Mouse (Mus musculus) forebrain, embryonic 13.5 days (tissue): ENCODE data around the gene Farp1. TPM values are rescaled to one million over a fixed set of nuclear protein-coding genes. Genes with fewer than 3 reads are reported as not detected.

Experiments used
- ATAC-seq: fragments of 200-750 bp; cut with Nextera tagmentation; 2 replicates; pipeline ENCODE4 v1.8.0; 2017
- H3K27ac ChIP-seq: fragments of 300-500 bp; sonication (generic); 2 replicates; pipeline ENCODE4 v1.5.1; 2015; ENCODE audit warnings: inconsistent platforms, mild to moderate bottlenecking, moderate library complexity
- H3K27me3 ChIP-seq: fragments of 300-500 bp; sonication (generic); 2 replicates; pipeline ENCODE4 v1.6.1; 2015; ENCODE audit warnings: mild to moderate bottlenecking, inconsistent platforms
- H3K36me3 ChIP-seq: fragments of 300-500 bp; sonication (generic); 2 replicates; pipeline ENCODE4 v1.6.1; 2015; ENCODE audit warnings: mild to moderate bottlenecking, inconsistent platforms; ENCODE audit not compliant: poor library complexity, severe bottlenecking
- H3K4me1 ChIP-seq: fragments of 300-500 bp; sonication (generic); 2 replicates; pipeline ENCODE4 v1.6.1; 2015; ENCODE audit warnings: inconsistent platforms
- H3K4me2 ChIP-seq: fragments of 300-500 bp; sonication (generic); 2 replicates; pipeline ENCODE4 v1.6.1; 2015; ENCODE audit warnings: inconsistent platforms, mild to moderate bottlenecking, moderate library complexity
- H3K4me3 ChIP-seq: fragments of 300-500 bp; sonication (generic); 2 replicates; pipeline ENCODE4 v1.5.1; 2015; ENCODE audit warnings: mild to moderate bottlenecking, inconsistent platforms
- H3K9ac ChIP-seq: fragments of 300-500 bp; sonication (generic); 2 replicates; pipeline ENCODE4 v1.6.1; 2015; ENCODE audit warnings: mild to moderate bottlenecking, inconsistent platforms
- H3K9me3 ChIP-seq: fragments of 300-500 bp; sonication (generic); replicated peaks from 2 replicates; pipeline ENCODE4 v1.6.1; 2016; ENCODE audit warnings: inconsistent platforms
- WGBS: fragments of 180-500 bp; shearing (Covaris S2); methylation state at CpG from one replicate; pipeline ENCODE4 v1.1.7; 2015; 5-methylcytosine and 5-hydroxymethylcytosine counted together
- polyA plus RNA-seq: library from polyadenylated mRNA; unstranded; fragments of >200 nt; fragmentation: Nextera tagmentation; extraction: Ambion mirVana; gene quantifications from 2 replicates; pipeline ENCODE4 v1.2.1, GENCODE M21; 2015

Gene Farp1
- polyA plus RNA-seq, 1 experiment from 2014 or later: 15.9 TPM

DNA sequence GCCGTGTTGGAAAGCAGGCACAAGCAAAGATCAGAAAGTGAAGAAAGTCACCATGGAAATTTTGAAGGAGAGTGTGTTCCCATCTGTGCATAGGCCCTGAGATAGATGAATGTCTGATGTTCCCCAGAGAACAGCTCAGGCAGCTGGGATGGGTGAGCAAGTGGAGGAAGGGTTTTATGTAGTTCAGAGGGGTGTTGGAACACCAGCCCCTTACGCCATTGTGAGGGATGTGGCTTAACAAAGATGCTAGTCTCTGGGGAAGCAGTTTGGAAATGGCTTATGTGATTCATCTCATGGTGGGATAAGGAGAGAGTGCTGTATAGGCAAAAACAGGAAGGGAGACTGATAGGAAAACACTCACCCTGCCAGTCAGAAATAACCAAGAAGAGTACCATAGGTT, 159.0 kb downstream of the Farp1 start:
- Histone ChIP-seq H3K4me1 (peaks cover 21% of the 10 kb centered on the region), H3K4me3 (no peak overlapping the region), H3K27me3 (no peaks in the 10 kb centered on the region), H3K36me3 (peaks cover 6% of the 10 kb centered on the region; the same call in 1 of the 2 replicates), H3K27ac (no peak overlapping the region), H3K9ac (no peak overlapping the region), H3K4me2 (no peak overlapping the region), H3K9me3 (peaks cover 10% of the 10 kb centered on the region; the same call in 1 of the 2 replicates)
- 87% methylated on average over 2 of the region's 2 CpGs for WGBS
- no peak for ATAC-seq

DNA sequence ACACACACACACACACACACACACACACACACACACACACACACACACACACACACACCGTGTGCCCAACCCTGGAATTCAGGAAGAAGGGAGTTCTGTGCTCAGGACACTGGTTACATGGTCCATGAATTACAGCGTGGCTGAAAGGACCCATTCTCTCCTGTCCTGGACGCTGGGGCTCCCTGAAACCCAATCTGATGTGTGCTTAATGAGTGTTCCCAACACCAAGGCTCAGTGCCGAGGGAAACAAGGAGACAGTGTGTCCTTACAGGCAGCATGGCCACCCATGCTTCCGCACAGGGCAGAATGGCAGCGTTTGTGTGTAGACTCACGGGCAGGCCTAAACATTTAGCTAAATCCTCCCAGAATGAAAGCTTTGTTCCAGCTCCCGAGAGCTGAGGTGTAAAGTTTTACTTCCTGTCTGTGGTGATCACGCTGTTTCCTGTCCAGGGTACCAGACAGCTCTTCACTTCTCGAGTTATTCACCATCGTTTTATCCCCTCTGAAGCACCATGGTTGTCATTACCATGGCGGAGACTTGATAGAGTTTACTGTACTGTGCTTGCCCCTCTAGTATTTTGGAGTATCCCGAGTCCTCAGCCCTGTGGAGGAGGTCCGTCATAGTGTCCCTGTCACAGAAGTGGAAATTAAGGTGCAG, 164.0 kb downstream of the Farp1 start:
- Histone ChIP-seq H3K36me3 (peaks cover 6% of the 10 kb centered on the region; the same call in 1 of the 2 replicates), H3K4me2 (peak overlapping the region; percentile 7; the same call in 1 of the 2 replicates), H3K27ac (peak overlapping the region; percentile 54; the same call in 1 of the 2 replicates), H3K4me1 (peaks cover 30% of the 10 kb centered on the region), H3K4me3 (no peak overlapping the region), H3K27me3 (no peaks in the 10 kb centered on the region), H3K9ac (no peak overlapping the region), H3K9me3 (peaks cover 10% of the 10 kb centered on the region; the same call in 1 of the 2 replicates)
- ATAC-seq: peak; percentile 84
- 37% methylated on average over 14 of the region's 14 CpGs for WGBS

DNA sequence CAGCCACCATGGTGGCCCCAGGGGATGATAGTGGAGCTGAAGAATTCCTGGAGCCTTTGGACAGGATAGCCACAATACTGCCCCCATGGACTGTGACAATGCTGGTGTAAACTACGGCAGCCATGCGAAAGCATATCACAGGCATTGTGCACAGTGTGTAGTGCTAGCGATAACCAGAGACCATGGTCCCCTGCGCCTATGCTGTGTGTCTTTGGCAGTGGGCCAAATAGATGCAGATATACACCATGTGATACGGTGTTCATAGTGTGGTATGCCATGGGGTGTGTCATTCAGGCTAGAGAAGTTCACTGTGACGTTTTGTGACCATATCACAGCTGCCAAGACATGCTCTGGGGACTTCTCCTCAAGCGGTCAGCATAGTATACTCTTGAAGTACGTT, 164.8 kb downstream of the Farp1 start:
- 59% methylated on average over 8 of the region's 8 CpGs for WGBS
- no peak overlapping the region for H3K27ac ChIP-seq
- no peaks in the 10 kb centered on the region for H3K27me3 ChIP-seq
- peak; percentile 74 for ATAC-seq
- peaks cover 10% of the 10 kb centered on the region; the same call in 1 of the 2 replicates for H3K9me3 ChIP-seq
- H3K4me3 ChIP-seq: no peak overlapping the region
- no peak overlapping the region for H3K9ac ChIP-seq
- peaks cover 6% of the 10 kb centered on the region; the same call in 1 of the 2 replicates for H3K36me3 ChIP-seq
- H3K4me1 ChIP-seq: peaks cover 30% of the 10 kb centered on the region
- no peak overlapping the region for H3K4me2 ChIP-seq

DNA sequence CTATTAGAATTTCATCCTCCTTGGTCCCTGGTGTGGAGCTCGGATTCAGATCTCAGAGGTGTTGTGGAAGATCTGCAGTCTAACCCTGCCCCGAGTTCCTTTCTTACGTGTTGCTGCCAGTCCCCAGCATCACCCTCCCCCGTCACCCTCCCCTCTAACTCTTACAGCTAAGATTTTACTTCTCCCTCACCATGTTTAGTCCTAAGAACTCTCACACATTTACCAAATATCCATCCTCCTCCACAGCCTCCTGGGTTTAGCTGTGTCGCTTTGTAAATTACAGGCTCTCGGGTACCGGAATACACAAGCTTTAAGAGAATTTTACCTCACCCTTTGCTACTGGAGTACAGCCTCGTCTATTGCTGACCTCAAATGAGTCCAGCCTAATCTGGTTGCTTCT, 165.4 kb downstream of the Farp1 start:
- no peak overlapping the region for H3K9ac ChIP-seq
- no peak overlapping the region for H3K4me2 ChIP-seq
- no peak overlapping the region for H3K27ac ChIP-seq
- H3K4me3 ChIP-seq: no peak overlapping the region
- peaks cover 9% of the 10 kb centered on the region; the same call in 1 of the 2 replicates for H3K9me3 ChIP-seq
- H3K4me1 ChIP-seq: peaks cover 30% of the 10 kb centered on the region
- 81% methylated on average over 8 of the region's 8 CpGs for WGBS
- no peak for ATAC-seq
- H3K27me3 ChIP-seq: no peaks in the 10 kb centered on the region
- H3K36me3 ChIP-seq: peaks cover 4% of the 10 kb centered on the region; the same call in 1 of the 2 replicates

DNA sequence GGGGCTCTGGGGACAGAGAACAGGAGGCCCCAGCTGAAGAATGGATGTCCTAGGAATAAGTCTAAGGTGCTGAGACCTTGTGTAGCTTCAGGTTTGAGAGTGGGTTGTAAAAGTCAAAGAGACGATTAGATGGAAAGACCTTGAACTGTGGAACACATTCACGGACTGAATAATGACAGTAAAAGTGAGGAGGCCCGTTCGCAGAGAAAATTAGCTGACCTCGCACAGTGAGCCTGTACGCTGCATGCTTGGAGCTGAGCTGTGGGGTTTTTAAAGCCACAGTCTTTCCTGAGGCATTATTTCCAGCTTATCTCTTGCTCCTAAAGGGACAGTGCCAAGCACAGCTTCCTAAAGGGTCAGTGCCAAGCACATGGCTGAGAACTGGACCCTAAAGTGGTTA, 166.2 kb downstream of the Farp1 start:
- 80% methylated on average over 6 of the region's 6 CpGs for WGBS
- peaks cover 4% of the 10 kb centered on the region; the same call in 1 of the 2 replicates for H3K9me3 ChIP-seq
- H3K27ac ChIP-seq: no peak overlapping the region
- peaks cover 30% of the 10 kb centered on the region for H3K4me1 ChIP-seq
- no peaks in the 10 kb centered on the region; the same call in 1 of the 2 replicates for H3K36me3 ChIP-seq
- no peak for ATAC-seq
- no peak overlapping the region for H3K9ac ChIP-seq
- H3K4me2 ChIP-seq: no peak overlapping the region
- H3K4me3 ChIP-seq: no peak overlapping the region
- no peaks in the 10 kb centered on the region for H3K27me3 ChIP-seq

DNA sequence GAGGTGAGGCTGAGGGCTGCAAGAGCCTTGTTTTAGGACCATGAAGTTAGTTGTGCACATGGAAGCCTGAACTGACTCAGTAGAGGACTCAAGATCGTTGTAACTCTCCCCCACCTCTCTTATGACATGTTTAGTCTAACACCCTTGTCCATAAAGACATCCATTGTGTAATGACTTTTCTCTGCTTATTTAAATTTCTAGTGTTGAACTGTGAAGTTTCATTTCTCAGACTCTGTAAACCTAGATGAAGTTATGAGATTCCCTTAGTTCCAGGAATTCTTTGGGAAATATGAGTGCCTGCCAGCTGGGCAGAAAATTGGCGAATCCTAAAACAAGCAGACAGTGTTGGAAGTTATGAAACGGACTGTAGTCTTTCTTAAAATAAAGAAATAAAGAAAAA, 170.5 kb downstream of the Farp1 start:
- H3K9ac ChIP-seq: no peak overlapping the region
- WGBS: 81% methylated on average over 3 of the region's 3 CpGs
- no peak for ATAC-seq

DNA sequence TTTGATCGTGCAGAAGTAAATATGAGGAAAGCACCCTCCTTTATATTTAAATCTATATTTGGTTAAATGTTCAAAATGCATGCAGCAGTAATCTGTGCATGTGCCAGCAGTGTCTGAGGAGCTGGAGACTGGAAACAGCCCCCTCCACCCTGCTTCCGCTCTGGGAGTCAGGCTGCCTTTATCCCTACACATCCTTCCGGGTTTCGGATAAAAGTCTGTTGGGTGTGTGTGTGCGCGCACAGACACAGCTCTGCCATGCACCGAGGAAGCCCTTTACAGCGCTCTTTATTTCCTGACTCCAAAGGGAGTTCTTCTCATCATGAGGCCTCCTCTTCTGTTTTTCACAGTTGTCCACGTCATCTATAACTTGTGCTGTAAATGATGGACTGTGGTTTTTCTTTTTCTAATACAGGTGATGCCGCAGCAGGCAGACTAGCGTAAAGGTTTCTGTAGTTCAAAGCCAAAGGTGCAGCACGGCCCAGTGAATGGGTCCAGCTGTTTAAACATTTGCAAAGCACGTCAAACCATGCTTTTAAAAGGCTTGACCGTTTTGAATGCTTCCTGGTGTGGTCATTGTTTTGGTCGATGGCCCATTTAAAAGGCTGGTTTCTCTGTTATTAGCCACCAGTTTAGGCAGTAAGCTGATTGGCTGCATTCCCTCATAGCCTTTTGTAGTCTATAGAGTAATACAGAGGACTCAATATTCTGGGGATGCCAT, 172.6 kb downstream of the Farp1 start:
- Histone ChIP-seq H3K27ac (peak overlapping the region; percentile 25; the same call in 1 of the 2 replicates), H3K4me1 (peaks cover 18% of the 10 kb centered on the region), H3K9me3 (no peaks in the 10 kb centered on the region), H3K4me2 (no peak overlapping the region), H3K36me3 (peaks cover 20% of the 10 kb centered on the region), H3K9ac (no peak overlapping the region), H3K4me3 (no peak overlapping the region), H3K27me3 (no peaks in the 10 kb centered on the region)
- no peak; the same call in 1 of the 2 replicates for ATAC-seq
- WGBS: 50% methylated on average over 15 of the region's 15 CpGs

More for the DNA sequence above, 170.5 kb downstream of the Farp1 start:
- H3K36me3 ChIP-seq: peaks cover 11% of the 10 kb centered on the region; the same call in 1 of the 2 replicates
- no peaks in the 10 kb centered on the region for H3K9me3 ChIP-seq
- H3K4me3 ChIP-seq: no peak overlapping the region
- H3K27ac ChIP-seq: no peak overlapping the region
- peaks cover 23% of the 10 kb centered on the region for H3K4me1 ChIP-seq
- no peaks in the 10 kb centered on the region for H3K27me3 ChIP-seq
- no peak overlapping the region for H3K4me2 ChIP-seq

DNA sequence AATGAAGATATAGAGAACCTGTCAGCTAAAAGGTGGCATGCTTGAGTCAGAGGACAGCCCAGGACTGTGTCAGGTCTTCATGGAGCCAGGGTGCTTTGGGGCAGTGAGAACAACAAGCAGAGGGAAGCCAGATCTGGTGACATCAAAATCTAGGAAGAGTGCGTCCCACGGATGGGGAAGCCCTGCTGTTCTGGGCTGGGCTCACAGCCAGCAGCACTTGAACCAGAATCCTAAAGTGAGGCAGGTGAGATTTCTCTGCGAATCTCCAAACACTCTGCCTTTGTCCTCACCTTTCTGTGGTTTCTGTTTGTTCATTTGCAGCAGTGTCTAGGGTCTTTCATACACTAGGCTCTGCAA, 173.1 kb downstream of the Farp1 start:
- Histone ChIP-seq H3K27me3 (no peaks in the 10 kb centered on the region), H3K27ac (0 out of 2 replicates have a peak overlapping the region, but pooled peaks have one; percentile 25), H3K36me3 (peaks cover 21% of the 10 kb centered on the region), H3K4me1 (peaks cover 18% of the 10 kb centered on the region), H3K4me3 (no peak overlapping the region), H3K4me2 (no peak overlapping the region), H3K9ac (no peak overlapping the region), H3K9me3 (no peaks in the 10 kb centered on the region)
- 0 out of 2 replicates have a peak, but pooled peaks have one; percentile 22 for ATAC-seq
- 51% methylated on average over 3 of the region's 3 CpGs for WGBS

DNA sequence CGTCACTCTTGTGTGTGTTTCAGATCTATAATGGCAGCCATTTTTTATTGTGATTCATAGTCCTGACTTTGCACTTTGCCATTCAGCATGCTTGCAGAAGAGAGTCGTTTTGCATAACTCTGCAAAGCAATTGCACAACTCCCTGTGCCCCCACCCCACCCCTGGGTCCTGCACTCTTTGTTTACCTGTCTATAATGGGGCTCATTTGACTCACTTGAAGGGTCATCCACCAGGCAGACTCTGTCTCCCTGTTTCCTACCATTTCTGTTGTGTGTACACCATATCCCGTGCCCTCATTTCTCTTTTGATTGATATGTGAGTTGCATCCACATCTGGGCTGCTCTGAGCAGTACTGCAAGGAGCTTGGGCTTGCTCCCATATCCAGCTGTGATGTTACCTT, 175.3 kb downstream of the Farp1 start:
- no peak overlapping the region for H3K4me3 ChIP-seq
- H3K36me3 ChIP-seq: peaks cover 21% of the 10 kb centered on the region
- H3K27ac ChIP-seq: no peak overlapping the region
- H3K4me1 ChIP-seq: peaks cover 18% of the 10 kb centered on the region
- H3K4me2 ChIP-seq: no peak overlapping the region
- H3K9ac ChIP-seq: no peak overlapping the region
- ATAC-seq: no peak
- H3K9me3 ChIP-seq: no peaks in the 10 kb centered on the region
- 82% methylated on average over 3 of the region's 3 CpGs for WGBS
- H3K27me3 ChIP-seq: no peaks in the 10 kb centered on the region

DNA sequence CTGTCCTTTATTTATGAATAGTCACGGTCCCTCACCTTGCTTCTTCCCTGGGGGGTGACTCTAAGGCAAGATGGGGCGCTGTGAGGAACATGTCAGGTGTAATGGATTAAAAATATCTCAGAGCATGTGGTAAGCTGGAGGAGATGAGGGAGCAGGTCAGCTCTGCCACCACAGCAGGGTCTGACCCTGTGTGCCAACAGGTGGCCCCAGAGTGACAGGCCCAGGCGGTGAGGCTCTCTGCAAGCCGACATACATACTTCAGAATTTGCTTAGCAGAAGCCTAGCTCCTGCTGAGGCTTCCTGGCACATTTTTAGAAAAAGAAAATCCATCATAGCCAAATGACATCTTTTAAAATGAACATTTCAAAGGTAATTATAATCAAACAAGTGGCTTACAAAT, 178.7 kb downstream of the Farp1 start:
- H3K9ac ChIP-seq: no peak overlapping the region
- H3K27me3 ChIP-seq: no peaks in the 10 kb centered on the region
- no peak for ATAC-seq
- WGBS: 80% methylated on average over 4 of the region's 4 CpGs
- no peak overlapping the region for H3K27ac ChIP-seq
- no peaks in the 10 kb centered on the region for H3K9me3 ChIP-seq
- no peak overlapping the region for H3K4me3 ChIP-seq
- H3K4me2 ChIP-seq: no peak overlapping the region
- no peaks in the 10 kb centered on the region for H3K4me1 ChIP-seq
- H3K36me3 ChIP-seq: peaks cover 17% of the 10 kb centered on the region

DNA sequence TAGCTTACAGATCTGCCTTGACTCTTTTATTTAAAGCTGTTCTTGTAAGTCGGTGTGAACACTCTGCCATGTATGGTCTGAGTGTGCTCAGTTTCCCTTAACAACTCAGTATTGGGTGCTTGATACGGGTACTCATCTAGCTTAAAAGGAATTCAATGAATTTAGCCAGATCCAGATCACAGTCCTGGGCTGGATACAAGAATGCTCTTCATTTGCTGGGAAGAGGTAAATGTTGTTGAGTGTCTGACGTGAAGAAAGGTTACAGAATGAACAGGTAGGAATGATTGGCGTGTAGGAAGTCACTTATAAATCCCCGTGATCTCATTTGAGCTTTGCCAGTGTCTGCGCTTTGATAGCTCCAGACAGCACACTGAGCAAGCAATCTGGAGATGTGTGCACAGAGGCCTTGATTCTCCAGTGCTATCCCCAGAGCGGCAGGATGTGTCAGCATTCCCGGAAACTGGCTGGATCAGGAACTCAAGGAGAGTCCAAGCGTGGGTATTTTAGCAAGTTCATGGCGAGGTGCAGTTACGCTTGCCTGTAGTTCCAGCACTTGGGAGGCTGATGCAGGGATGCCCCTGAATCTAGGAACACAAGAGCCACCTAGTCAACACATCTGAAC, 179.7 kb downstream of the Farp1 start:
- H3K27me3 ChIP-seq: no peaks in the 10 kb centered on the region
- no peak overlapping the region for H3K9ac ChIP-seq
- H3K4me3 ChIP-seq: no peak overlapping the region
- H3K4me2 ChIP-seq: no peak overlapping the region
- WGBS: 90% methylated on average over 11 of the region's 11 CpGs
- peaks cover 14% of the 10 kb centered on the region for H3K36me3 ChIP-seq
- H3K9me3 ChIP-seq: no peaks in the 10 kb centered on the region
- no peak for ATAC-seq
- no peaks in the 10 kb centered on the region for H3K4me1 ChIP-seq
- no peak overlapping the region for H3K27ac ChIP-seq

DNA sequence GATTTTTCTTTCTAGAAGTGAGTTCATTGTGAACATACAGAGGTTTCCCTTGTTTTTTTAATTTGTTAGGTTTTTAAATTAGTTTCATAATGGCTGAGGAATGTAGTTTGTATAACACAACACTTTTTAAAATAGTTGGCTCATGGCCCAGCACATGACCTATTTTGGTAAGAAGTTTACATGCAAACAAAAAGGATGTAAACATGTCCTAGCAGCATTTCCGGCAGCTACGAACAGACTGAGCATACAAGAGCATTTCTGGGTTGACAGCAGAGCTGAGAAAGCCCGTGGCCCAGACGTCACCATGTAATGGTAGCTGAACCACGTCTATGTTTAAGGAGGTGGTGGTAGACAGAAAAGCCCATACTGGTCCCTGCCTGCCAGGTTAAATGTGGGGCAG, 180.8 kb downstream of the Farp1 start:
- WGBS: 69% methylated on average over 5 of the region's 5 CpGs
- H3K27ac ChIP-seq: peak overlapping the region; percentile 25; the same call in 1 of the 2 replicates
- H3K9ac ChIP-seq: no peak overlapping the region
- H3K4me2 ChIP-seq: no peak overlapping the region
- ATAC-seq: no peak
- H3K4me3 ChIP-seq: no peak overlapping the region
- peaks cover 10% of the 10 kb centered on the region for H3K36me3 ChIP-seq
- H3K27me3 ChIP-seq: no peaks in the 10 kb centered on the region
- no peaks in the 10 kb centered on the region for H3K9me3 ChIP-seq
- no peaks in the 10 kb centered on the region for H3K4me1 ChIP-seq
